Mouse (Mus musculus): ENCODE data around the gene Selplg. TPM values are rescaled to one million over a fixed set of nuclear protein-coding genes. Genes with fewer than 3 reads are reported as not detected.
A peak's percentile ranks its signal among the peaks of the same experiment; 100 is the strongest.

Selplg gene
- polyA plus RNA-seq, 1 experiment from 2014 or later = 14.6 TPM

- no peak overlapping the region for H3K9ac ChIP-seq (replicated peaks; ENCODE audit: low read depth)
- H3K27ac ChIP-seq (ENCODE audit: low read length) = no peak overlapping the region; the same call in 1 of the 2 replicates
- no peaks in the 10 kb centered on the region for H3K9me3 ChIP-seq (ENCODE audit: low read length)
- peak overlapping the region; percentile 46 for H3K4me2 ChIP-seq (replicated peaks; ENCODE audit: low read depth, low read length)
- ATAC-seq = no peak
- H3K36me3 ChIP-seq (ENCODE audit: insufficient read depth, low read length) = no peaks in the 10 kb centered on the region
- no peak overlapping the region for H3K4me3 ChIP-seq (ENCODE audit: low read depth, low read length)
- H3K27me3 ChIP-seq (replicated peaks; ENCODE audit: insufficient read depth, low read length) = no peaks in the 10 kb centered on the region
- DNase-seq (ENCODE audit: low spot score) = no peak
- no peak for TF ChIP-seq EP300 (IDR thresholded peaks at IDR 0.05)
- no peak for TF ChIP-seq CTCF (IDR thresholded peaks at IDR 0.05)
- peaks cover 8% of the 10 kb centered on the region; the same call in 1 of the 2 replicates for H3K4me1 ChIP-seq (ENCODE audit: insufficient read depth, low read depth, low read length)
- WGBS = 23% methylated on average over 19 of the region's 19 CpGs
Measured at GRCm38 (mm10) chr5:113797149-113797882, 35.1 kb downstream of the Selplg start.

- Histone ChIP-seq H3K4me1 (ENCODE audit: insufficient read depth, low read depth, low read length) (peaks cover 8% of the 10 kb centered on the region; the same call in 1 of the 2 replicates), H3K36me3 (ENCODE audit: insufficient read depth, low read length) (no peaks in the 10 kb centered on the region), H3K9me3 (ENCODE audit: low read length) (no peaks in the 10 kb centered on the region), H3K9ac (replicated peaks; ENCODE audit: low read depth) (no peak overlapping the region), H3K4me3 (ENCODE audit: low read depth, low read length) (no peak overlapping the region; the same call in 1 of the 2 replicates), H3K4me2 (replicated peaks; ENCODE audit: low read depth, low read length) (peak overlapping the region; percentile 46), H3K27me3 (replicated peaks; ENCODE audit: insufficient read depth, low read length) (no peaks in the 10 kb centered on the region), H3K27ac (ENCODE audit: low read length) (no peak overlapping the region; the same call in 1 of the 2 replicates)
- 6% methylated on average over 13 of the region's 13 CpGs for WGBS
- TF ChIP-seq CTCF (IDR thresholded peaks at IDR 0.05) (no peak), EP300 (IDR thresholded peaks at IDR 0.05) (no peak)
- DNase-seq (ENCODE audit: low spot score) = peak; percentile 45
- ATAC-seq = no peak
Measured at GRCm38 (mm10) chr5:113796401-113797148, 35.9 kb downstream of the Selplg start.

GRCm38 (mm10) chr5:113791197-113792095 is 41.0 kb downstream of the Selplg start:
- H3K27ac ChIP-seq (ENCODE audit: low read length) = peak overlapping the region; percentile 43; the same call in 1 of the 2 replicates
- H3K9ac ChIP-seq (replicated peaks; ENCODE audit: low read depth) = no peak overlapping the region
- ATAC-seq (no peak), DNase-seq (ENCODE audit: low spot score) (no peak)
- H3K27me3 ChIP-seq (replicated peaks; ENCODE audit: insufficient read depth, low read length) = no peaks in the 10 kb centered on the region
- H3K4me1 ChIP-seq (ENCODE audit: insufficient read depth, low read depth, low read length) = peaks cover 5% of the 10 kb centered on the region; the same call in 1 of the 2 replicates
- H3K9me3 ChIP-seq (ENCODE audit: low read length) = no peaks in the 10 kb centered on the region
- H3K4me3 ChIP-seq (ENCODE audit: low read depth, low read length) = no peak overlapping the region
- H3K4me2 ChIP-seq (replicated peaks; ENCODE audit: low read depth, low read length) = no peak overlapping the region
- TF ChIP-seq EP300 (IDR thresholded peaks at IDR 0.05) = no peak
- no peak for TF ChIP-seq CTCF (IDR thresholded peaks at IDR 0.05)
- 69% methylated on average over 16 of the region's 16 CpGs for WGBS
- H3K36me3 ChIP-seq (ENCODE audit: insufficient read depth, low read length) = no peaks in the 10 kb centered on the region

GRCm38 (mm10) chr5:113790453-113791196 is 41.8 kb downstream of the Selplg start:
- H3K36me3 ChIP-seq (ENCODE audit: insufficient read depth, low read length) = no peaks in the 10 kb centered on the region
- H3K9me3 ChIP-seq (ENCODE audit: low read length) = no peaks in the 10 kb centered on the region
- peak; percentile 53 for ATAC-seq
- H3K4me3 ChIP-seq (ENCODE audit: low read depth, low read length) = no peak overlapping the region
- TF ChIP-seq EP300 (IDR thresholded peaks at IDR 0.05) (no peak), CTCF (IDR thresholded peaks at IDR 0.05) (no peak)
- H3K27me3 ChIP-seq (replicated peaks; ENCODE audit: insufficient read depth, low read length) = no peaks in the 10 kb centered on the region
- DNase-seq (ENCODE audit: low spot score) = peak; percentile 49
- peaks cover 3% of the 10 kb centered on the region; the same call in 1 of the 2 replicates for H3K4me1 ChIP-seq (ENCODE audit: insufficient read depth, low read depth, low read length)
- H3K9ac ChIP-seq (replicated peaks; ENCODE audit: low read depth) = no peak overlapping the region
- H3K4me2 ChIP-seq (replicated peaks; ENCODE audit: low read depth, low read length) = no peak overlapping the region
- peak overlapping the region; percentile 43; the same call in 1 of the 2 replicates for H3K27ac ChIP-seq (ENCODE audit: low read length)
- WGBS = 31% methylated on average over 11 of the region's 11 CpGs

GRCm38 (mm10) chr5:113789075-113789788 is 43.2 kb downstream of the Selplg start:
- no peak overlapping the region for H3K9ac ChIP-seq (replicated peaks; ENCODE audit: low read depth)
- no peak overlapping the region for H3K4me2 ChIP-seq (replicated peaks; ENCODE audit: low read depth, low read length)
- TF ChIP-seq CTCF (IDR thresholded peaks at IDR 0.05) (no peak), EP300 (IDR thresholded peaks at IDR 0.05) (no peak)
- WGBS = 24% methylated on average over 7 of the region's 7 CpGs
- H3K9me3 ChIP-seq (ENCODE audit: low read length) = no peaks in the 10 kb centered on the region
- peak overlapping the region; percentile 57 for H3K27ac ChIP-seq (ENCODE audit: low read length)
- peak; percentile 85 for ATAC-seq
- peaks cover 3% of the 10 kb centered on the region; the same call in 1 of the 2 replicates for H3K4me1 ChIP-seq (ENCODE audit: insufficient read depth, low read depth, low read length)
- H3K36me3 ChIP-seq (ENCODE audit: insufficient read depth, low read length) = no peaks in the 10 kb centered on the region
- H3K4me3 ChIP-seq (ENCODE audit: low read depth, low read length) = no peak overlapping the region
- H3K27me3 ChIP-seq (replicated peaks; ENCODE audit: insufficient read depth, low read length) = no peaks in the 10 kb centered on the region
- peak; percentile 87 for DNase-seq (ENCODE audit: low spot score)
